Mouse (Mus musculus): ENCODE results near the gene Hs3st6.
"Not testable (repeated sequence)": the region's sequence is repeated elsewhere in the genome, so short reads cannot be mapped to it uniquely, and the experiment has no call there.

The Hs3st6 gene

GRCm38 (mm10) chr17:24717943-24718342 is 34.8 kb upstream of the Hs3st6 start, which contains the start of the genes Rnf151 and Rps2:
Gene Rnf151 (minus strand): TSS chr17:24718063.
Gene Rps2 (plus strand): TSS chr17:24718116.
- peak within 1 kb of the TSS; percentile 93 for H3K4me3 ChIP-seq (replicated peaks; ENCODE audit: low read length)
- peaks cover 63% of the 10 kb centered on the region for H3K36me3 ChIP-seq (ENCODE audit: insufficient read depth, low read length)
- TF ChIP-seq POU5F1 (IDR thresholded peaks at IDR 0.05; ENCODE audit: borderline replicate concordance, low read length) (no peak), CTCF (conservative IDR thresholded peaks at IDR 0.05; ENCODE audit: low read length) (no peak), NANOG (IDR thresholded peaks at IDR 0.05; ENCODE audit: borderline replicate concordance, low read length) (no peak)
- peaks cover 46% of the 10 kb centered on the region for H3K4me1 ChIP-seq (replicated peaks; ENCODE audit: low read depth, low read length)
- no peaks in the 10 kb centered on the region for H3K9me3 ChIP-seq (ENCODE audit: low read length)
- H3K27me3 ChIP-seq (ENCODE audit: insufficient read depth, low read length): no peaks in the 10 kb centered on the region

DNA sequence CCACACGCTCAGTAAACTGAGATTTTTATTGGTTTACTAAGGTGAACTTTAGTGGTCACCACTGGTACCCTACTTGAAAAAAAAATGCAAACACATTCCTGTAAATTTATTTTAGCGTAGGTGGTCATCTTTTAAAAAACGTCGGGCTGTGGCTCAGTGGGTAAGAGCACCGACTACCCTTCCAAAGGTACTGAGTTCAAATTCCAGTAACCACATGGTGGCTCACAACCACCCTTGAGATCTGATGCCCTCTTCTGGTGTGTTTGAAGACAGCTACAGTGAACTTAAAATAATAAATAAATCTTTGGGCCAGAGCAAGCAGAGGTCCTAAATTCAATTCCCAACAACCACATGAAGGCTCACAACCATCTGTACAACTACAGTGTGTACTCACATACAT is 33.9 kb upstream of the Hs3st6 start:
- Histone ChIP-seq H3K4me3 (replicated peaks; ENCODE audit: low read length) (peak overlapping the region; percentile 93), H3K4me1 (replicated peaks; ENCODE audit: low read depth, low read length) (peaks cover 54% of the 10 kb centered on the region), H3K36me3 (ENCODE audit: insufficient read depth, low read length) (peaks cover 63% of the 10 kb centered on the region)
- not testable (repeated sequence) for H3K27me3 ChIP-seq (ENCODE audit: insufficient read depth, low read length); H3K9me3 ChIP-seq (ENCODE audit: low read length)

DNA sequence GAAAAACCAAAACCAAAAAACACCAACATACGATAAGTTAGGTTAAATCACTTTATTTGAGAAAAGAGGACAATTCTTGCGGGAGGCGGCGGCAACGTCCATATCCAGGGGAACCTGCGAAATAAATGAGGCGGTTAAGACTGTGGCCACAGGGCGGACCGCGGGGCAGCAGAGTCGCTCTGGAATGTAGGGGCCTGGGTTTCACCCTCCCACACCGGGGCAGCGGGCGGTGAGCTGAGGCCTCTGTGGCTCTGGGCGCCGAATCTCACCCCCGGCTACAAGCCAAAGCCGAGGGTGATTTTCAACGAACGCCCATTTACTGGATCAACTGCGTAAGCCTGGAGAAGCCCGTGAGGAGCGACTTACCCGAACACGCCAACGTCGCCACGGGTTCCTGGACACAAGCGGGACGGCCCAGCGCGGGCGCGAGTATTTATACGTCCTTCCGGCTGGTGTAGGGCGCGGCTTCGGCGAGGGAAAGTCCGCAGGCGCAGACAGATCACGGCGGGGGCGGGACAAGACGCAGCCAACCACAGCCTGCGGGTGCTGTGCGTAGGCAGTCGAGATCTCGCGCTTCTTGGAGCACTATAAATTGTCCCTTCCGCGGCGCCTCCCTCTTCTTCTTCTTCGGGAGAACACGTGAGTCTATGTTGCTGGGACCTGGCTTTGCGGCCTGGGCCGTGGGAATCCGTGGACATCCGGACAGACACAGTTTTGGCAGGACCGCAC is 33.1 kb upstream of the Hs3st6 start:
- TF ChIP-seq NANOG (IDR thresholded peaks at IDR 0.05; ENCODE audit: borderline replicate concordance, low read length) (no peak), POU5F1 (IDR thresholded peaks at IDR 0.05; ENCODE audit: borderline replicate concordance, low read length) (no peak), CTCF (conservative IDR thresholded peaks at IDR 0.05; ENCODE audit: low read length) (no peak)
- Histone ChIP-seq H3K4me3 (replicated peaks; ENCODE audit: low read length) (peak overlapping the region; percentile 93), H3K36me3 (ENCODE audit: insufficient read depth, low read length) (peaks cover 63% of the 10 kb centered on the region), H3K4me1 (replicated peaks; ENCODE audit: low read depth, low read length) (peaks cover 57% of the 10 kb centered on the region), H3K9me3 (ENCODE audit: low read length) (no peaks in the 10 kb centered on the region), H3K27me3 (ENCODE audit: insufficient read depth, low read length) (no peaks in the 10 kb centered on the region)

GRCm38 (mm10) chr17:24720616-24721015 is 32.2 kb upstream of the Hs3st6 start:
- peaks cover 62% of the 10 kb centered on the region for H3K4me1 ChIP-seq (replicated peaks; ENCODE audit: low read depth, low read length)
- H3K36me3 ChIP-seq (ENCODE audit: insufficient read depth, low read length): peaks cover 57% of the 10 kb centered on the region
- peak overlapping the region; percentile 93 for H3K4me3 ChIP-seq (replicated peaks; ENCODE audit: low read length)
- H3K27me3 ChIP-seq (ENCODE audit: insufficient read depth, low read length); H3K9me3 ChIP-seq (ENCODE audit: low read length): not testable (repeated sequence)

DNA sequence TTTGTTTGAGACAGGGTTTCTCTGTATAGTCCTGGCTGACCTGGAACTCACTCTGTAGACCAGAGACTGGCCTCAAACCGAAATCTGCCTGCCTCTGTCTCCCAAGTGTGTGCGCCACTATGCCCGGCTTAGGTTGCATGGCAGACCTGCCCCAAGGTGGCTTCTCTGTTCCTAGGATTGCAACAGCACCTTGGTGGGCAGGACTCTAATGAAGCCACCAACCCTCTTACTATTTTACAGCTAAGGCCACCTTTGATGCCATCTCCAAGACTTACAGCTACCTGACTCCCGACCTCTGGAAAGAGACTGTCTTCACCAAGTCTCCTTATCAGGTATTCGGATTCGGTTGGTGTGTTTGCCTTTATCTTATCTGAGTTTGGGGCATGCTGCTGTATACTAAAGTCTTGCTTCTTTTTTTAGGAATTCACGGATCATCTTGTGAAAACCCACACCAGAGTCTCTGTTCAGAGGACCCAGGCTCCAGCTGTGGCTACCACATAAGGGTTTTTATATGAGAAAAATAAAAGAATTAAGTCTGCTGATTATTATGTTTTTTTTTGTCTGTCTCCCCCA is 31.3 kb upstream of the Hs3st6 start:
- Histone ChIP-seq H3K4me3 (replicated peaks; ENCODE audit: low read length) (peak overlapping the region; percentile 93), H3K4me1 (replicated peaks; ENCODE audit: low read depth, low read length) (peaks cover 59% of the 10 kb centered on the region), H3K36me3 (ENCODE audit: insufficient read depth, low read length) (peaks cover 49% of the 10 kb centered on the region)
- not testable (repeated sequence) for H3K9me3 ChIP-seq (ENCODE audit: low read length); H3K27me3 ChIP-seq (ENCODE audit: insufficient read depth, low read length)

GRCm38 (mm10) chr17:24722220-24722924 is 30.4 kb upstream of the Hs3st6 start:
- H3K4me3 ChIP-seq (replicated peaks; ENCODE audit: low read length): peak overlapping the region; percentile 93
- no peaks in the 10 kb centered on the region for H3K27me3 ChIP-seq (ENCODE audit: insufficient read depth, low read length)
- TF ChIP-seq NANOG (IDR thresholded peaks at IDR 0.05; ENCODE audit: borderline replicate concordance, low read length): no peak
- TF ChIP-seq POU5F1 (IDR thresholded peaks at IDR 0.05; ENCODE audit: borderline replicate concordance, low read length): no peak
- TF ChIP-seq CTCF (conservative IDR thresholded peaks at IDR 0.05; ENCODE audit: low read length): no peak
- peaks cover 50% of the 10 kb centered on the region for H3K4me1 ChIP-seq (replicated peaks; ENCODE audit: low read depth, low read length)
- no peaks in the 10 kb centered on the region for H3K9me3 ChIP-seq (ENCODE audit: low read length)
- H3K36me3 ChIP-seq (ENCODE audit: insufficient read depth, low read length): peaks cover 40% of the 10 kb centered on the region

- no peaks in the 10 kb centered on the region for H3K9me3 ChIP-seq (ENCODE audit: low read length)
- no peaks in the 10 kb centered on the region for H3K27me3 ChIP-seq (ENCODE audit: insufficient read depth, low read length)
- no peak for TF ChIP-seq NANOG (IDR thresholded peaks at IDR 0.05; ENCODE audit: borderline replicate concordance, low read length)
- no peak for TF ChIP-seq POU5F1 (IDR thresholded peaks at IDR 0.05; ENCODE audit: borderline replicate concordance, low read length)
- TF ChIP-seq CTCF (conservative IDR thresholded peaks at IDR 0.05; ENCODE audit: low read length): no peak
These were observed 29.5 kb upstream of the Hs3st6 start for GRCm38 (mm10) chr17:24723122-24723880.

DNA sequence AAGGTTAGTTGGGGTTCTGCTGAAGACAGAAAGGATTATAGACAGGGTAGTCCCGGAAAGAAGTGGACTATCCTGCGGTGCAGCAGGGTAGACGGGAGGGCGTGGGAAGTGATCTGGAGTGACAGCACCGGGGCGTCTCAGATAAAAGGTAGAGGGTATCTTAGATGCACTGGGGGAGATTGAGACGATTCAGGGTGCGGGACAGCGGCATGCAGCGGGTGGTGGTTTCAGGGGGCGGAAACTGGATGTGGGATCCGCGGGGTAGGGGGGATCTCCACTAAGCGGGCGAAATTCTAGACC is 29.0 kb upstream of the Hs3st6 start:
- TF ChIP-seq NANOG (IDR thresholded peaks at IDR 0.05; ENCODE audit: borderline replicate concordance, low read length) (no peak), CTCF (conservative IDR thresholded peaks at IDR 0.05; ENCODE audit: low read length) (no peak), POU5F1 (IDR thresholded peaks at IDR 0.05; ENCODE audit: borderline replicate concordance, low read length) (no peak)
- no peaks in the 10 kb centered on the region for H3K9me3 ChIP-seq (ENCODE audit: low read length)
- no peaks in the 10 kb centered on the region for H3K27me3 ChIP-seq (ENCODE audit: insufficient read depth, low read length)
- H3K4me1 ChIP-seq (replicated peaks; ENCODE audit: low read depth, low read length): peaks cover 50% of the 10 kb centered on the region
- H3K36me3 ChIP-seq (ENCODE audit: insufficient read depth, low read length): peaks cover 25% of the 10 kb centered on the region
- H3K4me3 ChIP-seq (replicated peaks; ENCODE audit: low read length): peak overlapping the region; percentile 93

More at GRCm38 (mm10) chr17:24723122-24723880, 29.5 kb upstream of the Hs3st6 start:
- Histone ChIP-seq H3K4me1 (replicated peaks; ENCODE audit: low read depth, low read length) (peaks cover 50% of the 10 kb centered on the region), H3K4me3 (replicated peaks; ENCODE audit: low read length) (peak overlapping the region; percentile 93), H3K36me3 (ENCODE audit: insufficient read depth, low read length) (peaks cover 30% of the 10 kb centered on the region)

Data from E14TG2a.4 (cell line).